Mouse (Mus musculus) forebrain, postnatal 0 days (tissue): ENCODE results near the gene Dhx16. TPM values are rescaled to one million over a fixed set of nuclear protein-coding genes. Genes with fewer than 3 reads are reported as not detected.

Experiments used
- ATAC-seq: fragments of 200-750 bp; cut with Nextera tagmentation; 2 replicates; pipeline ENCODE4 v1.8.0; 2017; ENCODE audit warnings: mild to moderate bottlenecking, moderate library complexity
- DNase-seq: peaks from one replicate; pipeline ENCODE4 v3.0.0-alpha.2; 2015
- H3K27ac ChIP-seq: fragments of 300-500 bp; sonication (generic); 2 replicates; pipeline ENCODE4 v1.5.1; 2014; ENCODE audit warnings: low read depth, mild to moderate bottlenecking, antibody characterized with exemption, low read length, moderate library complexity, mixed read lengths
- H3K27me3 ChIP-seq: fragments of 300-500 bp; sonication (generic); 2 replicates; pipeline ENCODE4 v1.6.1; 2014; ENCODE audit warnings: mild to moderate bottlenecking, low read length, mixed read lengths; ENCODE audit not compliant: insufficient read depth
- H3K36me3 ChIP-seq: fragments of 300-500 bp; sonication (generic); 2 replicates; pipeline ENCODE4 v1.6.1; 2014; ENCODE audit warnings: mild to moderate bottlenecking, moderate library complexity; ENCODE audit not compliant: insufficient read depth
- H3K4me1 ChIP-seq: fragments of 300-500 bp; sonication (generic); 2 replicates; pipeline ENCODE4 v1.6.1; 2014; ENCODE audit warnings: antibody characterized with exemption; ENCODE audit not compliant: insufficient read depth
- H3K4me2 ChIP-seq: fragments of 300-500 bp; sonication (generic); 2 replicates; pipeline ENCODE4 v1.6.1; 2014; ENCODE audit warnings: low read depth, mild to moderate bottlenecking, moderate library complexity
- H3K4me3 ChIP-seq: fragments of 300-500 bp; sonication (generic); 2 replicates; pipeline ENCODE4 v1.5.1; 2014; ENCODE audit warnings: low read depth, low read length, mixed read lengths
- H3K9ac ChIP-seq: fragments of 300-500 bp; sonication (generic); 2 replicates; pipeline ENCODE4 v1.6.1; 2014; ENCODE audit warnings: mild to moderate bottlenecking
- H3K9me3 ChIP-seq: fragments of 300-500 bp; sonication (generic); 2 replicates; pipeline ENCODE4 v1.6.1; 2016; ENCODE audit warnings: low read length
- CTCF ChIP-seq: sonication (generic); IDR thresholded peaks from 2 replicates; pipeline ENCODE4 v1.5.1; 2016; ENCODE audit warnings: antibody characterized with exemption, control low read depth, low read depth
- WGBS: fragments of 180-500 bp; shearing (Covaris S2); extraction: QIAGEN DNeasy Blood & Tissue Kit; methylation state at CpG from one replicate; pipeline ENCODE4 v1.1.7; 2014; 5-methylcytosine and 5-hydroxymethylcytosine counted together
- polyA plus RNA-seq: library from polyadenylated mRNA; unstranded; fragments of >200 nt; fragmentation: Nextera tagmentation; extraction: Ambion mirVana; gene quantifications from 2 replicates; pipeline ENCODE4 v1.2.1, GENCODE M21; 2015
- total RNA-seq: library from RNA; depleted of rRNA; stranded (reverse); fragments of >200 nt; gene quantifications from 2 replicates; pipeline ENCODE4 v1.2.3, GENCODE M21; 2014; rRNA removed

The Dhx16 gene
- total RNA-seq: 33.0 and 33.2 TPM in 2 replicates
- polyA plus RNA-seq: 21.8 and 22.1 TPM in 2 replicates

DNA sequence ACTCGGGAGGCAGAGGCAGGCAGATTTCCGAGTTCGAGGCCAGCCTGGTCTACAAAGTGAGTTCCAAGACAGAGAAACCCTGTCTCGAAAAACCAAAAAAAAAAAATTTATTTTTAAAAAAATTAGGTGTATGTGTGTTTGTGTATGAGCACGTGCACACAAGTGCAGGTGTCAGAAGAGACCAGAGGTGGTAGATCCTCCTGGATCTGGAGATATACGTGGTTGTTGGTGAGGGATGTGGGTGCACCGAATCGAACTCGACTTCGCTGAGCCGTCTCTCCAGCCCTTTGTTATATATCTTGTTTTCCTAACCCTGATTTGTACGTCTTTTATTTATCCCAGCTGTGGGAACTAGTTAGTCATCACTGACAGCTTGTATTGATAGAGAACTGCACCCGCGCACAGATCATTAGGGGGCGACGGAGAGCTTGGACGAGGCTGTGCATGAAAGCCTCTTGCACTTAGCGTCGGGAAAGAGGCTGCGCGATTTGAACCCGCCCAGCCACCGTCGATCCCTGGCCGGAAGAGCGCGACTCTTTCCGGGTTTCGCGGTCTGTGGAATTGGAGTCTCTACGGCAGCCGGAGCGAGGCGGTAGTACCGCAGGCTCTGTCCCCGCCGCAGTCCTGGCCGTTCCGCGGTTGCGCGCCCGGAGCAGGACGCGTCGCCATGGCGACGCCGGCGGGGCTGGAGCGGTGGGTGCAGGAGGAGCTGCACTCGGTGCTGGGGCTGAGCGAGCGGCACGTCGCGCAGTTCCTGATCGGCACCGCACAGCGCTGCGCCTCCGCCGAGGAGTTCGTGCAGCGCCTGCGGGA, at the start of gene Dhx16:
TSS of gene Dhx16 (plus strand) at position 575 of the 813 bp plus-strand sequence.
- peaks cover 39% of the 10 kb centered on the region for H3K36me3 ChIP-seq
- WGBS: 9% methylated on average over 66 of the region's 66 CpGs
- peak within 1 kb of the TSS; percentile 81 for H3K4me2 ChIP-seq
- peak within 1 kb of the TSS; percentile 71 for H3K9ac ChIP-seq
- ATAC-seq (peak; percentile 96), DNase-seq (peak; percentile 97)
- H3K4me3 ChIP-seq: peak within 1 kb of the TSS; percentile 83
- H3K4me1 ChIP-seq: peaks cover 10% of the 10 kb centered on the region
- H3K27me3 ChIP-seq: no peaks in the 10 kb centered on the region
- peak; percentile 90 for TF ChIP-seq CTCF
- H3K27ac ChIP-seq: peak within 1 kb of the TSS; percentile 76
- no peaks in the 10 kb centered on the region for H3K9me3 ChIP-seq

DNA sequence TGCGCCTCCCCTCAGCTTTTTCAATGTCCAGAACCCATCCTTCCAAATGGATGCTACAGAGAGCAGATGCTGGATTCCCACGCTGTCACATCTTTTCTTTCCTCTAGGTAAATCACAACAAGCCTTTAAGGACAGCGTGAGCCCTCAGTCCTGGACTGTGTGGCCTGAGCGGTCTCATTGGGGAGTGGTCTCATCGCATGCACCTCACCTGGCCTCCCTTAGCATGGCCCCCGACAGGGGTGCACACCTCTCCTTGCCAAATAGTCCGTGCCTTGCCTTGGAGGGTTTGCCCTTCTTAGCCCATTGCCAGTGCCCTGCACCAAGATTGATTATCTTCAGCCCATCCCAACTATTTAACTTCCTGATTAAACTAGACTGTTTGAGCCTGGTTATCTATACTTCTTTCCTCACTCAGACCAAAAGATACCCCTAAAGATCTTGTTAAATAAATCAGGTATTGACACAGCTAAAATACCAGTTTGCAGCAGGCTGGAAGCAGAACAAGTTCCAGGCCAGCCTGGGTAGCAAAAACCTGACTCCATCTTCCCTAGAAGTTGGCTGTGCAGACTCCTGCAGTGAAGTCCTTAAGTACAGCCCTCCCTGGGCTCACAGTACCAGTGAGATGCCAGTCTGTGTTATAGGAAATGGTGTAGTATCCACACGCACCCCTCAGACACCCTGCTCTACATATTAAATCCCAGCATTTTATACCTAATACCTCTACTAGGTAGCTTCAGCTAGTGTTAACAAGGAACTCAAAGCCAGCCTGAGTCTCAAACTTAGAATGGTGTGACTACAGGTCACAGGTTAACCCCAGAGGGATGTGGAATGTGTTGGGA, 47.0 kb upstream of the Dhx16 start:
- H3K4me3 ChIP-seq: no peak overlapping the region
- no peak for TF ChIP-seq CTCF
- peaks cover 16% of the 10 kb centered on the region; the same call in 1 of the 2 replicates for H3K4me1 ChIP-seq
- H3K27me3 ChIP-seq: no peaks in the 10 kb centered on the region
- 62% methylated on average over 8 of the region's 8 CpGs for WGBS
- H3K9me3 ChIP-seq: no peaks in the 10 kb centered on the region
- H3K4me2 ChIP-seq: no peak overlapping the region
- H3K36me3 ChIP-seq: peaks cover 56% of the 10 kb centered on the region
- ATAC-seq (no peak), DNase-seq (peak; percentile 20)
- 0 out of 2 replicates have a peak overlapping the region, but pooled peaks have one; percentile 22 for H3K9ac ChIP-seq
- no peak overlapping the region for H3K27ac ChIP-seq

DNA sequence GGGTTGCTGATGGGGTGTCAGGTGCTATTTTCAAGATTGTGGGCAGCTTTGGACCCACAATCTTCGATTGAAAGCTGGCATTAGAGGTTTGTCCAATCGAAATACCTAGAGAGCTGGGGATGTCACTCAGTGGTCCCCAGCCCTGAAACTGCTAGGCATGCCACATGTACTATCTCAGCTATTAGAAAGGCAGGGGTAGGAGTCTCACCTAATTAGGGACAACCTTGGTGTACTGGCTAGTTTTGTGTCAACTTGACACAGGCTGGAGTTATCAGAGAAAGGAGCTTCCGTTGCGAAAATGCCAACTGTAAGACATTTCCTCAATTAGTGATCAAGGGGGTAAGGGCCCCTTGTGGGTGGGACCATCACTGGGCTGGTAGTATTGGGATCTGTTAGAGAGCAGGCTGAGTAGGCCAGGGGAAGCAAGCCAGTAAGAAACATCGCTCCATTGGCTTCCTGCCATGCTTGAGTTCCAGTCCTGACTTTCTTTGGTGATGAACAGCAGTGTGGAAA, 46.3 kb upstream of the Dhx16 start:
- Histone ChIP-seq H3K4me2 (peak overlapping the region; percentile 28; the same call in 1 of the 2 replicates), H3K9ac (no peak overlapping the region), H3K36me3 (peaks cover 54% of the 10 kb centered on the region), H3K4me3 (no peak overlapping the region), H3K27ac (no peak overlapping the region), H3K4me1 (peaks cover 16% of the 10 kb centered on the region; the same call in 1 of the 2 replicates), H3K9me3 (no peaks in the 10 kb centered on the region), H3K27me3 (no peaks in the 10 kb centered on the region)
- 18% methylated on average over 5 of the region's 5 CpGs for WGBS
- no peak for TF ChIP-seq CTCF
- DNase-seq (peak; percentile 57), ATAC-seq (no peak)

DNA sequence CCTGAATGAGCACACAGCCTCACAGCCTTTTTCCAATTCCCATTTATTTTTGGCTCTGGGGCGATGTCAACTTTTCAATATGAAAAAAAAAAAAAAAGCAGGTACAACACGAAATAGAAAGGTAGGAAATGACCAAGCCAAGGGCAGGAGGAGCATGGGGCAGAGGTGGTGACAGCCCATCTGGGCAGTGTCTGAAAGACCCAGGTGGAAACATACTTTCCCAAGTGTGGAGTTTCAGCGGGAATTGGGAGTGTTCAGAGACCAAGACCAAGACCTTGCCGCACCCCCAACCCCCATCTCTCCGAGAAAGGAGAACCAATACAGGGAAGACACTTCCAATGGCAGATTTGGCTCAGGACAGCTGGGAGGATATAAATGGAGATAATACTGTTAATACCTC, 45.7 kb upstream of the Dhx16 start:
- H3K9me3 ChIP-seq: no peaks in the 10 kb centered on the region
- no peak overlapping the region for H3K27ac ChIP-seq
- peak overlapping the region; percentile 28 for H3K4me2 ChIP-seq
- H3K36me3 ChIP-seq: peaks cover 54% of the 10 kb centered on the region
- 54% methylated on average over 5 of the region's 5 CpGs for WGBS
- no peak for ATAC-seq
- no peak for DNase-seq
- H3K4me1 ChIP-seq: peaks cover 16% of the 10 kb centered on the region; the same call in 1 of the 2 replicates
- no peak for TF ChIP-seq CTCF
- H3K9ac ChIP-seq: 0 out of 2 replicates have a peak overlapping the region, but pooled peaks have one; percentile 7
- H3K27me3 ChIP-seq: no peaks in the 10 kb centered on the region
- no peak overlapping the region for H3K4me3 ChIP-seq

DNA sequence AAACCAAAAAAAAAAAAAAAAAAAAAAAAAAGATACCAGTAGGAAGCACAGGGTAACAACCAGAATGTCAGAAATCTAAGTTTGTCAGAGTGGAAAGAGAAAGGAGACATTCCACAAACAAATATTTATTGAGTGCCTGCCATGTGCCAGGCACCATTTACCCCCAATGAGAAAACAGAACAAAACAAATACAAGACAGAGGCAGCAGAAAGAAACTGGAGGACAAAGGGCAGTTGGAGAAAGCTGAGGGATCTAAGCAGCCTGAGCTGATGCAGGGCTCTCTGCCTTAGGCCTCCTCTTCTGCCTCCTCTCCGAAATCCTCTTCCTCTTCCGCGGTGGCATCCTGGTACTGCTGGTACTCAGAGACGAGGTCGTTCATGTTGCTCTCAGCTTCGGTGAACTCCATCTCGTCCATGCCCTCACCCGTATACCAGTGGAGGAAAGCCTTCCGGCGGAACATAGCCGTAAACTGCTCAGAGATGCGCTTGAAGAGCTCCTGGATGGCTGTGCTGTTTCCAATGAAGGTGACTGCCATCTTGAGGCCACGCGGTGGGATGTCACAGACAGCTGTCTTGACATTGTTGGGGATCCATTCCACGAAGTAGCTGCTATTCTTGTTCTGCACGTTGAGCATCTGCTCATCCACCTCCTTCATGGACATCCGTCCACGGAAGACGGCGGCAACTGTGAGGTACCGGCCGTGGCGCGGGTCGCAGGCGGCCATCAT, 44.8 kb upstream of the Dhx16 start:
- Histone ChIP-seq H3K9me3 (no peaks in the 10 kb centered on the region), H3K27ac (no peak overlapping the region; the same call in 1 of the 2 replicates), H3K4me2 (peak overlapping the region; percentile 77), H3K27me3 (no peaks in the 10 kb centered on the region), H3K36me3 (peaks cover 54% of the 10 kb centered on the region), H3K4me3 (peak overlapping the region; percentile 90), H3K4me1 (peaks cover 16% of the 10 kb centered on the region; the same call in 1 of the 2 replicates), H3K9ac (peak overlapping the region; percentile 22; the same call in 1 of the 2 replicates)
- peak; percentile 29; the same call in 1 of the 2 replicates for TF ChIP-seq CTCF
- DNase-seq (peak; percentile 51), ATAC-seq (no peak)
- WGBS: 64% methylated on average over 26 of the region's 26 CpGs

DNA sequence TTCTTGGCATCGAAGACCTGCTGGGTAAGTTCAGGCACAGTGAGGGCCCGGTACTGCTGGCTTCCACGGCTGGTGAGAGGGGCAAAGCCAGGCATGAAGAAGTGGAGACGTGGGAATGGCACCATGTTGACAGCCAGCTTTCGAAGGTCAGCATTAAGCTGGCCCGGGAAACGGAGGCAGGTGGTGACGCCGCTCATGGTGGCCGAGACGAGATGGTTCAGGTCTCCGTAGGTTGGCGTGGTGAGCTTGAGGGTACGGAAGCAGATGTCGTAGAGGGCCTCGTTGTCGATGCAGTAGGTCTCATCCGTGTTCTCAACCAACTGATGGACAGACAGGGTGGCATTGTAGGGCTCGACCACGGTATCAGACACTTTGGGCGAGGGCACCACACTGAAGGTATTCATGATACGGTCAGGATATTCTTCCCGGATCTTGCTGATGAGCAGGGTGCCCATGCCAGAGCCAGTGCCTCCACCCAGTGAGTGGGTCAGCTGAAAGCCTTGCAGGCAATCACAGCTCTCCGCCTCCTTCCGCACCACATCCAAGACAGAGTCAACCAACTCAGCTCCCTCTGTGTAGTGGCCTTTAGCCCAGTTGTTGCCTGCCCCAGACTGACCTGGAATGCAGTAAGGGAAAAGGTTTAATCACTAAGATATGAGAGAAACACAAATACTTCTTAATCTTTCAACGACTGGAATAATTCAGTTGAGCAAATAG, 44.0 kb upstream of the Dhx16 start:
- no peak overlapping the region for H3K27ac ChIP-seq
- H3K9ac ChIP-seq: peak overlapping the region; percentile 93
- ATAC-seq: no peak
- no peaks in the 10 kb centered on the region for H3K9me3 ChIP-seq
- H3K27me3 ChIP-seq: no peaks in the 10 kb centered on the region
- peak overlapping the region; percentile 77 for H3K4me2 ChIP-seq
- no peak for TF ChIP-seq CTCF
- no peak for DNase-seq
- H3K36me3 ChIP-seq: peaks cover 52% of the 10 kb centered on the region
- H3K4me1 ChIP-seq: peaks cover 18% of the 10 kb centered on the region; the same call in 1 of the 2 replicates
- WGBS: 65% methylated on average over 26 of the region's 26 CpGs
- H3K4me3 ChIP-seq: peak overlapping the region; percentile 90
